Mouse (Mus musculus): ENCODE results near the gene Gpx1. TPM values are rescaled to one million over a fixed set of nuclear protein-coding genes. Genes with fewer than 3 reads are reported as not detected.

The Gpx1 gene
- polyA plus RNA-seq, 1 experiment from 2014 or later: 659 TPM

GRCm38 (mm10) chr9:108341801-108342200, 3.1 kb downstream of the Gpx1 start:
- Histone ChIP-seq H3K27me3 (no peaks in the 10 kb centered on the region), H3K4me3 (replicated peaks) (no peak overlapping the region), H3K9ac (no peak overlapping the region; the same call in 1 of the 2 replicates), H3K9me3 (no peaks in the 10 kb centered on the region), H3K36me3 (replicated peaks) (peaks cover 3% of the 10 kb centered on the region; the same call in 1 of the 2 replicates), H3K4me1 (peaks cover 23% of the 10 kb centered on the region), H3K4me2 (no peak overlapping the region), H3K27ac (no peak overlapping the region)
- ATAC-seq (ENCODE audit: low FRiP score): no peak

GRCm38 (mm10) chr9:108342301-108342831, 3.7 kb downstream of the Gpx1 start:
- no peak overlapping the region for H3K9ac ChIP-seq
- no peak for ATAC-seq (ENCODE audit: low FRiP score)
- H3K9me3 ChIP-seq: no peaks in the 10 kb centered on the region
- no peak overlapping the region for H3K27ac ChIP-seq
- H3K4me1 ChIP-seq: peaks cover 27% of the 10 kb centered on the region
- peaks cover 3% of the 10 kb centered on the region; the same call in 1 of the 2 replicates for H3K36me3 ChIP-seq (replicated peaks)
- H3K4me3 ChIP-seq (replicated peaks): no peak overlapping the region
- no peaks in the 10 kb centered on the region for H3K27me3 ChIP-seq
- WGBS: 62% methylated on average over 5 of the region's 5 CpGs
- no peak overlapping the region for H3K4me2 ChIP-seq

- 89% methylated on average over 3 of the region's 3 CpGs for WGBS
- no peaks in the 10 kb centered on the region; the same call in 1 of the 2 replicates for H3K36me3 ChIP-seq (replicated peaks)
- H3K27me3 ChIP-seq: no peaks in the 10 kb centered on the region
- H3K27ac ChIP-seq: no peak overlapping the region
- no peak overlapping the region for H3K9ac ChIP-seq
- no peaks in the 10 kb centered on the region for H3K9me3 ChIP-seq
- H3K4me3 ChIP-seq (replicated peaks): no peak overlapping the region
- no peak overlapping the region for H3K4me2 ChIP-seq
- ATAC-seq (ENCODE audit: low FRiP score): no peak
- H3K4me1 ChIP-seq: peaks cover 28% of the 10 kb centered on the region
These were observed 4.6 kb downstream of the Gpx1 start for GRCm38 (mm10) chr9:108343331-108343730.

GRCm38 (mm10) chr9:108343835-108344234, 5.1 kb downstream of the Gpx1 start:
- 88% methylated on average over 1 of the region's 1 CpGs for WGBS
- peaks cover 28% of the 10 kb centered on the region for H3K4me1 ChIP-seq

GRCm38 (mm10) chr9:108344471-108344870, 5.8 kb downstream of the Gpx1 start:
- no peak overlapping the region for H3K9ac ChIP-seq

More at GRCm38 (mm10) chr9:108343835-108344234, 5.1 kb downstream of the Gpx1 start:
- Histone ChIP-seq H3K36me3 (replicated peaks) (no peaks in the 10 kb centered on the region; the same call in 1 of the 2 replicates), H3K4me2 (no peak overlapping the region), H3K27ac (no peak overlapping the region), H3K27me3 (no peaks in the 10 kb centered on the region), H3K4me3 (replicated peaks) (no peak overlapping the region), H3K9ac (no peak overlapping the region), H3K9me3 (no peaks in the 10 kb centered on the region)
- ATAC-seq (ENCODE audit: low FRiP score): no peak

GRCm38 (mm10) chr9:108347024-108347423, 8.3 kb downstream of the Gpx1 start:
- Histone ChIP-seq H3K9ac (peak overlapping the region; percentile 85), H3K4me1 (peaks cover 22% of the 10 kb centered on the region), H3K4me2 (peak overlapping the region; percentile 87), H3K4me3 (replicated peaks) (peak overlapping the region; percentile 89), H3K27me3 (no peaks in the 10 kb centered on the region), H3K36me3 (replicated peaks) (peaks cover 23% of the 10 kb centered on the region), H3K9me3 (no peaks in the 10 kb centered on the region), H3K27ac (peak overlapping the region; percentile 97)
- WGBS: 5% methylated on average over 11 of the region's 11 CpGs
- ATAC-seq (ENCODE audit: low FRiP score): no peak; the same call in 1 of the 2 replicates

More at GRCm38 (mm10) chr9:108344471-108344870, 5.8 kb downstream of the Gpx1 start:
- Histone ChIP-seq H3K27ac (no peak overlapping the region), H3K36me3 (replicated peaks) (no peaks in the 10 kb centered on the region; the same call in 1 of the 2 replicates), H3K27me3 (no peaks in the 10 kb centered on the region), H3K4me1 (peaks cover 34% of the 10 kb centered on the region), H3K4me2 (no peak overlapping the region), H3K9me3 (no peaks in the 10 kb centered on the region), H3K4me3 (replicated peaks) (no peak overlapping the region)
- WGBS: 87% methylated on average over 4 of the region's 4 CpGs
- no peak for ATAC-seq (ENCODE audit: low FRiP score)

- peak within 1 kb of the TSS; percentile 97 for H3K27ac ChIP-seq
- no peaks in the 10 kb centered on the region for H3K9me3 ChIP-seq
- peak within 1 kb of the TSS; percentile 87 for H3K4me2 ChIP-seq
- H3K9ac ChIP-seq: peak within 1 kb of the TSS; percentile 85
- no peaks in the 10 kb centered on the region for H3K27me3 ChIP-seq
- under 1% methylated on average over 73 of the region's 75 CpGs for WGBS
- peak within 1 kb of the TSS; percentile 89 for H3K4me3 ChIP-seq (replicated peaks)
- ATAC-seq (ENCODE audit: low FRiP score): peak; percentile 96
- peaks cover 22% of the 10 kb centered on the region for H3K4me1 ChIP-seq
- peaks cover 30% of the 10 kb centered on the region for H3K36me3 ChIP-seq (replicated peaks)
These were observed 9.0 kb downstream of the Gpx1 start, which contains the start of gene Usp4 for GRCm38 (mm10) chr9:108347540-108348289. Gene Usp4, plus strand, starts transcription at chr9:108347853.

GRCm38 (mm10) chr9:108348290-108348680, 9.6 kb downstream of the Gpx1 start:
- Histone ChIP-seq H3K9me3 (no peaks in the 10 kb centered on the region), H3K4me1 (peaks cover 22% of the 10 kb centered on the region), H3K4me2 (peak overlapping the region; percentile 87), H3K4me3 (replicated peaks) (peak overlapping the region; percentile 89), H3K27ac (peak overlapping the region; percentile 97), H3K36me3 (replicated peaks) (peaks cover 35% of the 10 kb centered on the region), H3K9ac (peak overlapping the region; percentile 85), H3K27me3 (no peaks in the 10 kb centered on the region)
- ATAC-seq (ENCODE audit: low FRiP score): no peak
- 9% methylated on average over 14 of the region's 14 CpGs for WGBS

GRCm38 (mm10) chr9:108349727-108350126, 11.0 kb downstream of the Gpx1 start:
- Histone ChIP-seq H3K4me3 (replicated peaks) (no peak overlapping the region), H3K27ac (no peak overlapping the region), H3K9me3 (no peaks in the 10 kb centered on the region), H3K27me3 (no peaks in the 10 kb centered on the region), H3K9ac (no peak overlapping the region), H3K4me2 (no peak overlapping the region), H3K36me3 (replicated peaks) (peaks cover 50% of the 10 kb centered on the region), H3K4me1 (peaks cover 22% of the 10 kb centered on the region)
- 99% methylated on average over 3 of the region's 4 CpGs for WGBS
- ATAC-seq (ENCODE audit: low FRiP score): no peak

- Histone ChIP-seq H3K4me1 (no peaks in the 10 kb centered on the region), H3K4me3 (replicated peaks) (no peak overlapping the region), H3K27me3 (no peaks in the 10 kb centered on the region), H3K9ac (no peak overlapping the region), H3K9me3 (no peaks in the 10 kb centered on the region), H3K27ac (no peak overlapping the region), H3K4me2 (no peak overlapping the region), H3K36me3 (replicated peaks) (peaks cover 94% of the 10 kb centered on the region)
- no peak for ATAC-seq (ENCODE audit: low FRiP score)
- 93% methylated on average over 9 of the region's 9 CpGs for WGBS
These were observed 39.5 kb downstream of the Gpx1 start for GRCm38 (mm10) chr9:108378234-108378633.

GRCm38 (mm10) chr9:108378736-108379135, 40.0 kb downstream of the Gpx1 start:
- H3K4me1 ChIP-seq: no peaks in the 10 kb centered on the region
- H3K27ac ChIP-seq: no peak overlapping the region
- H3K27me3 ChIP-seq: no peaks in the 10 kb centered on the region
- no peaks in the 10 kb centered on the region for H3K9me3 ChIP-seq
- ATAC-seq (ENCODE audit: low FRiP score): no peak
- no peak overlapping the region for H3K9ac ChIP-seq
- H3K36me3 ChIP-seq (replicated peaks): peaks cover 94% of the 10 kb centered on the region
- WGBS: 94% methylated on average over 5 of the region's 5 CpGs
- no peak overlapping the region for H3K4me3 ChIP-seq (replicated peaks)
- H3K4me2 ChIP-seq: no peak overlapping the region

- H3K4me1 ChIP-seq: no peaks in the 10 kb centered on the region
- WGBS: 84% methylated on average over 4 of the region's 4 CpGs
- no peaks in the 10 kb centered on the region for H3K27me3 ChIP-seq
- no peak overlapping the region for H3K4me2 ChIP-seq
- H3K36me3 ChIP-seq (replicated peaks): peaks cover 94% of the 10 kb centered on the region
- ATAC-seq (ENCODE audit: low FRiP score): no peak
- H3K9ac ChIP-seq: no peak overlapping the region
- no peak overlapping the region for H3K27ac ChIP-seq
- H3K4me3 ChIP-seq (replicated peaks): no peak overlapping the region
- H3K9me3 ChIP-seq: no peaks in the 10 kb centered on the region
These were observed 40.6 kb downstream of the Gpx1 start for GRCm38 (mm10) chr9:108379294-108379693.
